Comparison of ENCODE assay signal across 8 mouse cellular contexts in genomic region chr10:100486701-100487096, GRCm38 (mm10). TPM values are rescaled to one million over a fixed set of nuclear protein-coding genes. Genes with fewer than 3 reads are reported as not detected.
A peak's percentile ranks its signal among the peaks of the same experiment; 100 is the strongest.
DNase-seq lines count a peak whose midpoint lies in the region; ATAC-seq and TF ChIP-seq lines count a peak whose summit lies in the region.

No protein-coding gene starts in this region.

- TF ChIP-seq CTCF in gastrocnemius, adult 2 months (IDR thresholded peaks at IDR 0.05) = no peak

- peak overlapping the region; percentile 76 for H3K4me2 ChIP-seq in hindbrain, embryonic 14.5 days (replicated peaks)

- peaks cover 13% of the 10 kb centered on the region for H3K4me1 ChIP-seq in hindbrain, embryonic 14.5 days (replicated peaks; ENCODE audit: control insufficient read depth, insufficient read depth, low read length)

- H3K36me3 ChIP-seq in hindbrain, embryonic 14.5 days (replicated peaks; ENCODE audit: control insufficient read depth, insufficient read depth) = peaks cover 8% of the 10 kb centered on the region; the same call in 1 of the 2 replicates

- peak overlapping the region; percentile 79 for H3K9ac ChIP-seq in hindbrain, embryonic 14.5 days

- intact Hi-C loops in gastrocnemius, adult 2 months (cut with DNase I) = loop anchor here (5.0 kb wide), 1 partner anchor 101 kb away; no protein-coding TSS in a partner anchor
- intact Hi-C loops in gastrocnemius, postnatal 36 days (cut with DNase I) = no loop called here

- H3K27me3 ChIP-seq in hindbrain, embryonic 14.5 days (ENCODE audit: control insufficient read depth, insufficient read depth, low read length) = no peaks in the 10 kb centered on the region

- no peaks in the 10 kb centered on the region for H3K9me3 ChIP-seq in hindbrain, embryonic 14.5 days (ENCODE audit: control insufficient read depth, low read length)

- no peak for DNase-seq in gastrocnemius, adult 2 months
- no peak for DNase-seq in gastrocnemius, postnatal 36 days
- DNase-seq in B cell, adult 2 months = peak; percentile 18 to 35
- DNase-seq in embryo, embryonic 11 days = peak; percentile 45
- peak; percentile 28 for DNase-seq in hindbrain, embryonic 14.5 days (ENCODE audit: low spot score)
- DNase-seq in urinary bladder, postnatal 36 days (ENCODE audit: low spot score in 2 of 2) = no peak
- no peak for DNase-seq in urinary bladder, postnatal 4 days (ENCODE audit: low spot score in 2 of 2)

- peak overlapping the region; percentile 97 for H3K4me3 ChIP-seq in gastrocnemius, adult 2 months
- peak overlapping the region; percentile 87 for H3K4me3 ChIP-seq in hindbrain, embryonic 14.5 days (replicated peaks; ENCODE audit: low read length)

- no peak; the same call in 1 of the 2 replicates for ATAC-seq in hindbrain, embryonic 14.5 days (ENCODE audit: low FRiP score)
- peak; percentile 62 for ATAC-seq in megakaryocyte-erythroid progenitor cell, adult 5-6 weeks (replicated peaks; ENCODE audit: low FRiP score, low TSS enrichment, poor library complexity, severe bottlenecking)

- 0% methylated on average over 13 of the region's 13 CpGs for WGBS in hindbrain, embryonic 14.5 days

- peak overlapping the region; percentile 88 for H3K27ac ChIP-seq in gastrocnemius, adult 2 months
- H3K27ac ChIP-seq in hindbrain, embryonic 14.5 days = peak overlapping the region; percentile 70

RNA-seq across cellular contexts. Expression of gene Tmtc3, which starts 0.5 kb away (rescaled TPM):
- 10 to 100 TPM in 1 of 2 experiments, 1 to 10 TPM in 1; 10.0 to 11.7 TPM for total RNA-seq in gastrocnemius, adult 2 months (2021)
- total RNA-seq in gastrocnemius, postnatal 36 days (2021) = 1 to 10 TPM; 7.3 to 9.4 TPM
- polyA plus RNA-seq in hindbrain, embryonic 14.5 days (2014; fragmentation: Nextera tagmentation; extraction: Ambion mirVana) = 9.9 and 14.3 TPM in 2 replicates
- total RNA-seq in megakaryocyte-erythroid progenitor cell, adult 5-6 weeks (2014; fragmentation: Nextera tagmentation) = 15.4 and 32.2 TPM in 2 replicates
- total RNA-seq in megakaryocyte-erythroid progenitor cell, adult 5-6 weeks (2017) = 6.6 and 7.9 TPM in 2 replicates

RNA-seq across cellular contexts. Expression of gene Cep290, which starts 0.7 kb away (rescaled TPM):
- total RNA-seq in gastrocnemius, adult 2 months (2021) = 1 to 10 TPM; 3.4 to 3.7 TPM
- 1 to 10 TPM; 2.2 to 2.6 TPM for total RNA-seq in gastrocnemius, postnatal 36 days (2021)
- polyA plus RNA-seq in hindbrain, embryonic 14.5 days (2014; fragmentation: Nextera tagmentation; extraction: Ambion mirVana) = 6.2 and 7.4 TPM in 2 replicates
- 24.8 and 43.7 TPM in 2 replicates for total RNA-seq in megakaryocyte-erythroid progenitor cell, adult 5-6 weeks (2014; fragmentation: Nextera tagmentation)
- total RNA-seq in megakaryocyte-erythroid progenitor cell, adult 5-6 weeks (2017) = 23.8 and 26.2 TPM in 2 replicates

Comparison
In these comparisons a context has a peak if more than half of its experiments do, and no peak if none do; other contexts are left out.
1. DNase-seq: peak in B cell, adult 2 months (2 of 2), embryo, embryonic 11 days (single experiment) and hindbrain, embryonic 14.5 days (single experiment); none in gastrocnemius, adult 2 months (single experiment), gastrocnemius, postnatal 36 days (0 of 2), urinary bladder, postnatal 36 days (0 of 2) and urinary bladder, postnatal 4 days (0 of 2).
2. RNA of gene Cep290, which starts 0.7 kb away (total RNA-seq): 23.8 to 43.7 TPM in megakaryocyte-erythroid progenitor cell, adult 5-6 weeks; 3.4 to 3.7 TPM in gastrocnemius, adult 2 months and 2.2 to 2.6 TPM in gastrocnemius, postnatal 36 days; every median in the first group is over 4 times any median in the second.